Mouse (Mus musculus) CH12.LX (cell line): ENCODE results near the gene Vsig8. TPM values are rescaled to one million over a fixed set of nuclear protein-coding genes. Genes with fewer than 3 reads are reported as not detected.
A peak's percentile ranks its signal among the peaks of the same experiment; 100 is the strongest.

ENCODE experiments used
- DNase-seq: peaks from one replicate; pipeline ENCODE4 v3.0.0-alpha.2; 2013; ENCODE audit errors: extremely low read depth
- H3K27ac ChIP-seq: 2 replicates; pipeline ENCODE4 v1.5.1; 2012; ENCODE audit warnings: low read depth, mild to moderate bottlenecking, control low read depth, moderate library complexity; ENCODE audit not compliant: insufficient read depth
- H3K27me3 ChIP-seq: replicated peaks from 2 replicates; pipeline ENCODE3; 2012; ENCODE audit warnings: inconsistent platforms
- H3K36me3 ChIP-seq, 2 experiments: replicated peaks in 1 of 2; 2 replicates each; pipeline versions ENCODE3 to v1.6.1; 2012; ENCODE audit warnings: inconsistent platforms in 1 of 2, low read length in 1 of 2, mild to moderate bottlenecking in 1 of 2, mixed read lengths in 1 of 2, moderate library complexity in 1 of 2; ENCODE audit not compliant: control insufficient read depth in 1 of 2, insufficient read depth in 1 of 2
- H3K4me1 ChIP-seq, 2 experiments: 2 replicates each; pipeline ENCODE4 v1.6.1; 2012; ENCODE audit warnings: inconsistent platforms in 1 of 2, moderate library complexity in 1 of 2; ENCODE audit not compliant: insufficient read depth in 2 of 2, control insufficient read depth in 1 of 2
- H3K4me2 ChIP-seq: 2 replicates; pipeline ENCODE4 v1.6.1; 2012; ENCODE audit warnings: low read depth, mild to moderate bottlenecking, control low read depth; ENCODE audit not compliant: poor library complexity, insufficient read depth, severe bottlenecking
- H3K4me3 ChIP-seq, 3 experiments: fragments of 150-350 bp in 1 of 3; sonication (generic) in 1 of 3; replicated peaks in 1 of 3; 2 replicates each; pipeline versions ENCODE3 to v1.5.1; 2011 to 2012; ENCODE audit warnings: low read depth in 2 of 3, low read length in 2 of 3, mild to moderate bottlenecking in 2 of 3, moderate library complexity in 2 of 3, control low read depth in 1 of 3, improper control_type of control experiment in 1 of 3, inconsistent platforms in 1 of 3, mixed read lengths in 1 of 3; ENCODE audit not compliant: poor library complexity in 1 of 3
- H3K79me2 ChIP-seq: replicated peaks from 2 replicates; pipeline ENCODE4 v1.6.1; 2012; ENCODE audit warnings: mild to moderate bottlenecking, moderate library complexity; ENCODE audit not compliant: control insufficient read depth, poor library complexity, insufficient read depth, severe bottlenecking; ENCODE audit errors: extremely low read depth
- H3K9ac ChIP-seq: 2 replicates; pipeline ENCODE4 v1.6.1; 2012; ENCODE audit warnings: low read depth, mild to moderate bottlenecking, control low read depth, moderate library complexity; ENCODE audit not compliant: insufficient read depth
- H3K9me3 ChIP-seq: replicated peaks from 2 replicates; pipeline ENCODE3; 2012; ENCODE audit warnings: low read length, inconsistent platforms, mixed read lengths
- CTCF ChIP-seq, 2 experiments: IDR thresholded peaks in 1 of 2; conservative IDR thresholded peaks in 1 of 2; 2 replicates each; pipeline ENCODE4 v1.5.1; 2011 to 2012; ENCODE audit warnings: low read depth in 2 of 2, low read length in 2 of 2, improper control_type of control experiment in 1 of 2, inconsistent platforms in 1 of 2, mild to moderate bottlenecking in 1 of 2, moderate library complexity in 1 of 2
- EP300 ChIP-seq: IDR thresholded peaks from 2 replicates; pipeline ENCODE4 v1.6.1; 2011; ENCODE audit warnings: low read length, improper control_type of control experiment
- GABPA ChIP-seq: IDR thresholded peaks from 2 replicates; pipeline ENCODE4 v1.6.1; 2012; ENCODE audit warnings: low read depth, low read length, improper control_type of control experiment, inconsistent platforms; ENCODE audit not compliant: insufficient replicate concordance
- HCFC1 ChIP-seq: IDR thresholded peaks from 2 replicates; pipeline ENCODE4 v1.6.1; 2012; ENCODE audit warnings: low read depth, mild to moderate bottlenecking, inconsistent platforms, low read length, improper control_type of control experiment
- IRF4 ChIP-seq: IDR thresholded peaks from 2 replicates; pipeline ENCODE4 v1.6.1; 2014; ENCODE audit warnings: low read depth, mild to moderate bottlenecking, inconsistent platforms, low read length, improper control_type of control experiment
- JUND ChIP-seq: conservative IDR thresholded peaks from 2 replicates; pipeline ENCODE4 v1.6.1; 2011; ENCODE audit warnings: low read depth, low read length, improper control_type of control experiment
- MYC ChIP-seq: IDR thresholded peaks from 2 replicates; pipeline ENCODE4 v1.6.1; 2011; ENCODE audit warnings: low read depth, mild to moderate bottlenecking, improper control_type of control experiment, low read length
- NELFE ChIP-seq: IDR thresholded peaks from 2 replicates; pipeline ENCODE4 v1.6.1; 2011; ENCODE audit warnings: low read depth, low read length, improper control_type of control experiment
- NRF1 ChIP-seq: IDR thresholded peaks from 2 replicates; pipeline ENCODE4 v1.6.1; 2014; ENCODE audit warnings: low read depth, mild to moderate bottlenecking, inconsistent platforms, low read length, improper control_type of control experiment, moderate library complexity
- PAX5 ChIP-seq: IDR thresholded peaks from 2 replicates; pipeline ENCODE4 v1.6.1; 2012; ENCODE audit warnings: low read length, inconsistent platforms, mixed read lengths
- POLR2A ChIP-seq: IDR thresholded peaks from 2 replicates; pipeline ENCODE4 v1.6.1; 2011; ENCODE audit warnings: low read depth, mild to moderate bottlenecking, improper control_type of control experiment, low read length
- RAD21 ChIP-seq: IDR thresholded peaks from 2 replicates; pipeline ENCODE4 v1.6.1; 2011; ENCODE audit warnings: low read depth, mild to moderate bottlenecking, low read length, improper control_type of control experiment, moderate library complexity
- TCF12 ChIP-seq: IDR thresholded peaks from 2 replicates; pipeline ENCODE4 v1.6.1; 2014; ENCODE audit warnings: low read depth, mild to moderate bottlenecking, inconsistent platforms, low read length, improper control_type of control experiment
- UBTF ChIP-seq: IDR thresholded peaks from 2 replicates; pipeline ENCODE4 v1.6.1; 2012; ENCODE audit warnings: low read depth, mild to moderate bottlenecking, inconsistent platforms, low read length, improper control_type of control experiment, moderate library complexity
- USF2 ChIP-seq: conservative IDR thresholded peaks from 2 replicates; pipeline ENCODE4 v1.6.1; 2011; ENCODE audit warnings: low read depth, low read length, improper control_type of control experiment
- ZKSCAN1 ChIP-seq: IDR thresholded peaks from 2 replicates; pipeline ENCODE4 v1.6.1; 2012; ENCODE audit warnings: low read depth, inconsistent platforms, low read length, improper control_type of control experiment, borderline replicate concordance
- ZMIZ1 ChIP-seq: IDR thresholded peaks from 2 replicates; pipeline ENCODE4 v1.6.1; 2012; ENCODE audit warnings: low read depth, mild to moderate bottlenecking, inconsistent platforms, low read length, improper control_type of control experiment
- dilution Hi-C: fragments of 300-500 bp; cut with MboI; formaldehyde crosslinking; loops from 2 replicates; pipeline ENCODE4 v1.14.3; 2020; ENCODE audit warnings: low sequenced_read_pairs; ENCODE audit not compliant: extremely low pct_unique_long_range_greater_than_20kb, extremely low pct_ligation_motif_present
- in situ Hi-C: fragments of 300-500 bp; cut with MboI; formaldehyde crosslinking; loops from 3 replicates; pipeline ENCODE4 v1.14.3; 2019; ENCODE audit warnings: low sequenced_read_pairs, low pct_ligation_motif_present, low pct_unique_long_range_greater_than_20kb, mixed read lengths
- polyA plus RNA-seq: library from polyadenylated mRNA; unstranded; fragments of >175 nt; gene quantifications from 2 replicates; pipeline ENCODE4 v1.2.1, GENCODE M21; 2012; ENCODE audit warnings: low read depth; ENCODE audit not compliant: insufficient read length
- total RNA-seq, 2 experiments: library from RNA; depleted of rRNA; stranded (reverse); fragments of 300-350 nt in 1 of 2; fragments of >200 nt in 1 of 2; gene quantifications; 2 replicates each; pipeline ENCODE4 v1.2.3; 2012 to 2014

The Vsig8 gene
- total and polyA plus RNA-seq, 3 experiments = 0.17 to 0.29 TPM; not detected in 1

- Histone ChIP-seq H3K27me3 (peaks cover 2% of the 10 kb centered on the region), H3K4me3 (no peak overlapping the region), H3K4me1 (peaks cover 8 to 35% of the 10 kb centered on the region in 2 experiments), H3K79me2 (no peaks in the 10 kb centered on the region), H3K4me2 (peak overlapping the region; percentile 60; the same call in 1 of the 2 replicates), H3K36me3 (peaks cover 0 to 3% of the 10 kb centered on the region in 2 experiments), H3K9me3 (no peaks in the 10 kb centered on the region), H3K27ac (no peak overlapping the region), H3K9ac (no peak overlapping the region)
- peak; percentile 52 for DNase-seq
- in situ Hi-C loops = no loop called here
- TF ChIP-seq POLR2A (no peak), TCF12 (peak; percentile 18; the same call in 1 of the 2 replicates)
- dilution Hi-C loops = no loop called here
These were observed 7.2 kb upstream of the Vsig8 start for GRCm38 (mm10) chr1:172548501-172548900.

DNA sequence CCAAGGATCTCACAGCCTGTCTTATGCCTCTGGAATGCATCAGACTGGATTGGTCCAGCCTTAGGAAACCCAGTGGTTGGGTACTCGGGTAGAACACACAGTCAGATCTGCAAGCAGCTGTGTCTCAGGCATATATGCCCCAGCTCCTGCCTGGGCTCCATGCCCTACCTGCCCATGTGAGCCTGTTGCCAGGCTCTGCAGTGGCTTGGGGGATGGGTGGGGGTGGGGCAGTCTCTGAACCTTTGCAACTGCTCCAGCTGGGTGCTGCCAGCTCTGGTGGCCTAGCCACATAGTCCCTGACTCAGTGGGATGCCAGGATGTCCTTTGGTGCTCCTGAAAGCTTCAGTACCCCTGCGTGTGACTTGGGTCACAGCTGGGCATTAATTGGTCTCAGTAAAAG lies 6.4 kb upstream of the Vsig8 start:
- dilution Hi-C loops (no loop called here), in situ Hi-C loops (no loop called here)
- Histone ChIP-seq H3K4me3 (peak overlapping the region in 1 of 3 experiments; percentile 66), H3K36me3 (peaks cover 0 to 3% of the 10 kb centered on the region in 2 experiments), H3K27ac (no peak overlapping the region), H3K9ac (no peak overlapping the region), H3K4me2 (peak overlapping the region; percentile 87), H3K4me1 (peaks cover 8 to 35% of the 10 kb centered on the region in 2 experiments), H3K79me2 (no peaks in the 10 kb centered on the region), H3K27me3 (peaks cover 6% of the 10 kb centered on the region), H3K9me3 (no peaks in the 10 kb centered on the region)
- DNase-seq = no peak
- TF ChIP-seq EP300 = no peak
- TF ChIP-seq NRF1 = no peak
- TF ChIP-seq POLR2A = no peak
- no peak for TF ChIP-seq PAX5
- TF ChIP-seq JUND = no peak
- TF ChIP-seq GABPA = no peak
- no peak for TF ChIP-seq RAD21
- no peak for TF ChIP-seq IRF4
- no peak for TF ChIP-seq USF2
- no peak for TF ChIP-seq CTCF (conservative IDR thresholded peaks at IDR 0.05 in 1 of 2, IDR thresholded peaks at IDR 0.05 in 1 of 2; ENCODE audit: low read depth in 2 of 2, low read length in 2 of 2)
- no peak for TF ChIP-seq MYC
- TF ChIP-seq HCFC1 = no peak
- no peak for TF ChIP-seq UBTF
- TF ChIP-seq ZKSCAN1 = no peak
- no peak for TF ChIP-seq NELFE
- no peak for TF ChIP-seq ZMIZ1
